Mouse (Mus musculus) macrophage (primary cell): ENCODE data around the gene Mier3. TPM values are rescaled to one million over a fixed set of nuclear protein-coding genes. Genes with fewer than 3 reads are reported as not detected.

Source experiments
- H3K27ac ChIP-seq: fragments of 350-480 bp; formaldehyde crosslinking; 2 replicates; pipeline ENCODE4 v1.9.0; 2021
- H3K36me3 ChIP-seq: fragments of 350-480 bp; formaldehyde crosslinking; 2 replicates; pipeline ENCODE4 v1.9.0; 2021; ENCODE audit errors: inconsistent target
- H3K4me3 ChIP-seq: fragments of 350-480 bp; formaldehyde crosslinking; 2 replicates; pipeline ENCODE4 v1.9.0; 2021; ENCODE audit errors: inconsistent target
- H3K79me2 ChIP-seq: fragments of 350-480 bp; formaldehyde crosslinking; 2 replicates; pipeline ENCODE4 v1.9.0; 2021; ENCODE audit errors: inconsistent target
- WGBS: methylation state at CpG from one replicate; pipeline ENCODE4 v1.1.7; 2026; ENCODE audit warnings: inconsistent platforms; ENCODE audit not compliant: missing documents; 5-methylcytosine and 5-hydroxymethylcytosine counted together
- polyA plus RNA-seq: library from polyadenylated mRNA; stranded (reverse); fragments of 250-400 nt; gene quantifications from 3 replicates; pipeline ENCODE4 v1.2.4, GENCODE M21; 2018; ENCODE audit warnings: inconsistent platforms
- total RNA-seq, 78 experiments: library from RNA; depleted of rRNA; stranded (reverse); fragments of 250-400 nt; gene quantifications; 1 replicate in 9 of 78; 2 replicates in 24 of 78; 3 replicates in 43 of 78; 4 replicates in 2 of 78; pipeline ENCODE4 v1.2.4; 2018; ENCODE audit warnings: inconsistent platforms in 56 of 78

The Mier3 gene
- total RNA-seq (2018; cell fraction: chromatin; rRNA removed): 100 to 1,000 TPM in 3 of 26 experiments, 10 to 100 TPM in 23; 38.3 to 211 (median 58.2) TPM
- 10 to 100 TPM in 25 of 26 experiments, 1 to 10 TPM in 1; 9.6 to 37.1 (median 13.9) TPM for total RNA-seq (2018; cell fraction: cytosol; rRNA removed)
- total RNA-seq (2018; cell fraction: nucleus; rRNA removed): 100 to 1,000 TPM in 1 of 26 experiments, 10 to 100 TPM in 25; 15.1 to 153 (median 38.1) TPM
- polyA plus RNA-seq: 5.9 to 6.8 TPM (median 6.0 TPM) in 3 replicates

GRCm38 (mm10) chr13:111680679-111681078, at the start of gene Mier3:
Gene Mier3 (plus strand): TSS chr13:111680979.
- H3K79me2 ChIP-seq: no peaks in the 10 kb centered on the region
- H3K27ac ChIP-seq: no peak within 1 kb of the TSS
- H3K36me3 ChIP-seq: no peaks in the 10 kb centered on the region
- 90% methylated on average over 4 of the region's 4 CpGs for WGBS
- H3K4me3 ChIP-seq: no peak within 1 kb of the TSS

GRCm38 (mm10) chr13:111634163-111635160, 46.3 kb upstream of the Mier3 start:
- Histone ChIP-seq H3K79me2 (no peaks in the 10 kb centered on the region), H3K36me3 (no peaks in the 10 kb centered on the region), H3K4me3 (no peak overlapping the region), H3K27ac (no peak overlapping the region)
- WGBS: 24% methylated on average over 16 of the region's 16 CpGs

GRCm38 (mm10) chr13:111640319-111640718, 40.5 kb upstream of the Mier3 start:
- H3K79me2 ChIP-seq: no peaks in the 10 kb centered on the region
- 2% methylated on average over 6 of the region's 6 CpGs for WGBS
- H3K4me3 ChIP-seq: no peak overlapping the region
- H3K36me3 ChIP-seq: no peaks in the 10 kb centered on the region
- H3K27ac ChIP-seq: no peak overlapping the region

- no peak overlapping the region for H3K27ac ChIP-seq
- no peak overlapping the region for H3K4me3 ChIP-seq
- no peaks in the 10 kb centered on the region for H3K36me3 ChIP-seq
- H3K79me2 ChIP-seq: no peaks in the 10 kb centered on the region
- WGBS: 94% methylated on average over 2 of the region's 2 CpGs
Observed at GRCm38 (mm10) chr13:111643636-111644035, 37.1 kb upstream of the Mier3 start.

- 63% methylated on average over 9 of the region's 9 CpGs for WGBS
- Histone ChIP-seq H3K36me3 (no peaks in the 10 kb centered on the region), H3K27ac (no peak overlapping the region), H3K79me2 (no peaks in the 10 kb centered on the region), H3K4me3 (no peak overlapping the region)
Observed at GRCm38 (mm10) chr13:111646204-111646603, 34.6 kb upstream of the Mier3 start.

GRCm38 (mm10) chr13:111647279-111647678, 33.5 kb upstream of the Mier3 start:
- H3K4me3 ChIP-seq: no peak overlapping the region
- no peak overlapping the region for H3K27ac ChIP-seq
- no peaks in the 10 kb centered on the region for H3K79me2 ChIP-seq
- no peaks in the 10 kb centered on the region for H3K36me3 ChIP-seq
- WGBS: 64% methylated on average over 4 of the region's 4 CpGs

- H3K4me3 ChIP-seq: no peak overlapping the region
- 91% methylated on average over 5 of the region's 6 CpGs for WGBS
- no peak overlapping the region for H3K27ac ChIP-seq
- no peaks in the 10 kb centered on the region for H3K79me2 ChIP-seq
- no peaks in the 10 kb centered on the region for H3K36me3 ChIP-seq
Observed at GRCm38 (mm10) chr13:111651020-111651419, 29.8 kb upstream of the Mier3 start.

- H3K79me2 ChIP-seq: no peaks in the 10 kb centered on the region
- no peak overlapping the region for H3K27ac ChIP-seq
- H3K36me3 ChIP-seq: no peaks in the 10 kb centered on the region
- 11% methylated on average over 4 of the region's 4 CpGs for WGBS
- H3K4me3 ChIP-seq: no peak overlapping the region
Observed at GRCm38 (mm10) chr13:111655273-111655672, 25.5 kb upstream of the Mier3 start.

GRCm38 (mm10) chr13:111655856-111656255, 24.9 kb upstream of the Mier3 start:
- WGBS: 5% methylated on average over 2 of the region's 2 CpGs
- Histone ChIP-seq H3K4me3 (no peak overlapping the region), H3K27ac (no peak overlapping the region)

GRCm38 (mm10) chr13:111656309-111656708, 24.5 kb upstream of the Mier3 start:
- H3K27ac ChIP-seq: no peak overlapping the region

More at GRCm38 (mm10) chr13:111655856-111656255, 24.9 kb upstream of the Mier3 start:
- H3K36me3 ChIP-seq: no peaks in the 10 kb centered on the region
- H3K79me2 ChIP-seq: no peaks in the 10 kb centered on the region

GRCm38 (mm10) chr13:111656769-111657168, 24.0 kb upstream of the Mier3 start:
- Histone ChIP-seq H3K27ac (no peak overlapping the region), H3K4me3 (no peak overlapping the region), H3K36me3 (no peaks in the 10 kb centered on the region), H3K79me2 (no peaks in the 10 kb centered on the region)
- 71% methylated on average over 2 of the region's 3 CpGs for WGBS

More at GRCm38 (mm10) chr13:111656309-111656708, 24.5 kb upstream of the Mier3 start:
- H3K79me2 ChIP-seq: no peaks in the 10 kb centered on the region
- H3K36me3 ChIP-seq: no peaks in the 10 kb centered on the region
- H3K4me3 ChIP-seq: no peak overlapping the region
- 61% methylated on average over 10 of the region's 10 CpGs for WGBS

GRCm38 (mm10) chr13:111658501-111659280, 22.1 kb upstream of the Mier3 start:
- Histone ChIP-seq H3K27ac (no peak overlapping the region), H3K4me3 (no peak overlapping the region), H3K36me3 (no peaks in the 10 kb centered on the region), H3K79me2 (no peaks in the 10 kb centered on the region)
- WGBS: 84% methylated on average over 12 of the region's 12 CpGs

GRCm38 (mm10) chr13:111659430-111659829, 21.3 kb upstream of the Mier3 start:
- WGBS: 93% methylated on average over 8 of the region's 8 CpGs
- Histone ChIP-seq H3K4me3 (no peak overlapping the region), H3K27ac (no peak overlapping the region), H3K36me3 (no peaks in the 10 kb centered on the region), H3K79me2 (no peaks in the 10 kb centered on the region)

- 97% methylated on average over 13 of the region's 13 CpGs for WGBS
- no peak overlapping the region for H3K27ac ChIP-seq
- H3K4me3 ChIP-seq: no peak overlapping the region
- H3K79me2 ChIP-seq: no peaks in the 10 kb centered on the region
- no peaks in the 10 kb centered on the region for H3K36me3 ChIP-seq
Observed at GRCm38 (mm10) chr13:111660072-111660471, 20.7 kb upstream of the Mier3 start.
